Mouse (Mus musculus): ENCODE measurements at regions not wholly inside any gene's neighbourhood (a gene's known extent, or its start where the extent isn't known, plus 50 kb on each side); places are given as distances from the start of the nearest gene placed in this dataset.

GRCm38 (mm10) chr11:57920263-57920662 is 87.6 kb upstream of the Hand1 start:
- TF ChIP-seq CTCF (IDR thresholded peaks at IDR 0.05; ENCODE audit: low read depth, low read length) (peak; percentile 44; the same call in 1 of the 2 replicates), POLR2A (IDR thresholded peaks at IDR 0.05; ENCODE audit: extremely low read depth, insufficient read depth, low read length) (no peak)

All from liver, adult 2 months (tissue).